Mouse (Mus musculus) right cerebral cortex, postnatal 25 days (tissue): Measurements from ENCODE around the gene Mast4.

Source experiments
- DNase-seq: peaks from one replicate; pipeline ENCODE4 v3.0.0; 2022

Mast4 gene

DNA sequence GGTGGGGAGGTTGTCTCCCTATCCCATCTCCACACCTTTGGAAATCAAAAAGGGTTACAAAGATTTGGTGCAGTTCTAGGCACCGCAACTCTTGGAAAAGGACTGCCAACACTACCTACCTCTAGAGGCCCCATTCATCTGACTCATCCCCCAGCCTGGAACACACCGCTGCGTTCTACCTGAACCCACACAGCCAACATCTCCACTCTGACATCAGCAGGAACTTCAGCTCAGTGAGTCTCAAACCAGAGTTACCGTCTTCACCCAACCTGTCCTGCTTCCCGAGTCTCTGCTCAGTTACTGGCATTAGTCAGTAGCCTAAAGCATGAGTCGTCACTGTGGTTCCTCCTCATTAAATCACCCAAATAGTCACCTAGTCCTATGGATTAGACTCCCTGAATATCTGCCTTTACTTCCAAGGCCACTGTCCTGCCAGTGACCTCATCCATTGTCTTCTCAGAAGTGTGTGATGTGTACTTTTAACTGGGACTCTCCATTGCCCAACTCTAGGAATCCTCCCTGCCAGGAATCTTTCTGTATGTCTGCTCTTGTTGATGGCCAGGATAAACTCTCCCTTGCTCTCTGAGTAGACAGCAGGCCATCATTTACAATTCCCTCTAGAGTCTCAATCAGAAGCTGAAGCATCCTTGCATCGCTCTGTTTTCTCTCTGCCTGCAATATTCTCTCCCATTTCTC, 453.8 kb downstream of the Mast4 start:
- DNase-seq: no peak

DNA sequence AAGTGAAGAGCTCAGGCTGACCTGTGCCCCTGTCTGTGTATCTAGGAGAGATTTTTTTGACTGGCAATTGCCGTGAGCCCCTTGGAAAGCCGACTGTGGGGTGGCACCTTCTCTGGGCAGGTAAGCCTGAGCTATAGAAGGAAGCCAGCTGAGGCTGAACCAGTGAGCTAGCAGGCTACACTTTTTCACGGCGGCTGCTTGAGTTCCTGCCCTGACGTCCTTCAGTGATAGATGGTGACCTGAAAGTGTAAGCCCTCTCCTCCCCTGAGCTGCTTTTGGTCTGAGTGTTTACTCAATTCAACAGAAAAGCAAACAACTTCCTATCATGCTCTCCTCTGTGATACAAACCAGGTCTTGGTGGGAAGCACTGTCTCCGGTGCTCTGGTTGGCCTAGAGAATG, 455.7 kb downstream of the Mast4 start:
- DNase-seq: no peak

GRCm38 (mm10) chr13:102877766-102878325, 456.5 kb downstream of the Mast4 start:
- DNase-seq: no peak

DNA sequence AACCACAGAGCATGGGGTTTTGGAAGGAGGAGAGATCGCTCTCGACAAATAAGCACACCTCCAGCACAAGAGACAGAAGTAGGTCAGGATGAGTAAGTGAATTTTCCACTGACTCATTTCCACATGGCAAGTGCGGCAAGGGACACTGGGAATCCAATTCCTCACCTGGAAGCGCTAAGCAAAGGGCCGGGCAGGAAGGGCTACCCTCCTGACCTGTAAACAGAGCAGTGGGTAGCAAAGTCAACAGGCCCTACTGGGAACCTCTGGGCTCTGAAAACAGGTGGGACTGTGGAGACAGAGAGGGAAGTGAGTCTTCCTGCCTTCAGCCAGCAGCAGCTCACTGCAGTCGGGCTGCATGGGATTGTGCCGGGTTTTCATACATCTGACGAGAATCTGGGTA, 457.1 kb downstream of the Mast4 start:
- peak; percentile 52 for DNase-seq

- DNase-seq: no peak
These were observed 458.8 kb downstream of the Mast4 start for GRCm38 (mm10) chr13:102875520-102875919.

- DNase-seq: no peak
These were observed 459.2 kb downstream of the Mast4 start for GRCm38 (mm10) chr13:102875144-102875476.

DNA sequence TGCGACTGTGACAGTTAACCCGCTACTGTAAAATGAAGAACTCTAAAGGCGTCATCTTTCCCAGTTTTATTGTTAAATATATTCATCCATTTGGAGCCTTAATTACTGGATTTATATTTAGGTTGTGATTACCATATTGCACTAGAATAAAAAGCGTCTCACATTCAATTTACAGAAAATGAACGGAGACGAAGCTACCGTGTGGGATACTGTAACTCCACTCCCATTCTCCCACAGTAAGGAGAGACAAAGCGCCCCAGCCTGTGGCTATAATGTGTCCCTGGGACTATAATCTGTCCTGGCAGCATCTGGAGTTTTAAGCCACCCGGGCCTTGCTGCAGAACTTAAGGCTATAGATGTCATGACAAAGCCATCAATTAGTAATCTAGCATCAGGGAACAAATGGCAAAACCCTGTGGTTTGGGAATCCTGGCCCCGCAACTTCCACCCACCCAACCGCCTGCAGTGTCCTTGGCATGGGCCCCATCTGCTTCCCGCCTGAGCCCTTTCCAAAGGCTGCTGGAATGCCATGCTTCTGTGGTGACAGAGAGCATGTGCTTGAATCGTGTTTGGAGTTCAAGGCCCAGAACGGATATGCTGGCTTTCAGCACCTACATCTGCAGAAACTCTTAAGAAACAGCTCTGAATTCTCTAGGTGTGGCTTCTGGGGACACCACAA, 459.7 kb downstream of the Mast4 start:
- DNase-seq: peak; percentile 46

DNA sequence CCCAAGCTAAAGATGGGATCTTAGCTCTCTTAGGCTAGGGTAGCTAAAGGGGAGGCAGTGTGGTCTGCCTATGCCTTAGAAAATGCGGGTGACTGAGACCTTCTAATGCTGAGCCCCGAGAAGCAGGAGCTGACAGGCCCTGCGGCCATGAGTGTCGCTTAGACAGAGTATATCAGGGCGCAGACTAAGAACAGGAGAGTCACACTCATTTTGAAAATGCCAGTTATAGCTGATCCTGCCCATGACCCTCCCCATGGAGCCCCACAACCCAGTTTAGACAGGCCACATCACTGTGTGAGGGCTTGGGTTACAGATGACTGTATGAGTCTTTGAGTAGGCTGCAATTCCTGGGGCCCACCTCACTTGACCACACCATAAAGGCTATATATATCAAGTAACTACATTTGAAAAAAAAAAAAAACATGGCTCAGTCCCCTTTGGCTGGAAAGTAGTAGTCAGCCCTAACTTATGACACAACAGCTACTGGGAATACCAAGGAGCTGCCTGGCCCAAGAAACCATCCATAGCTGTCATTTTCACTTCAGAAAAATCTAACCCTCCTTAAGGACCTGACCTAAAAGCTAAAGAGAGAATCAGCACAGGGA, 460.8 kb downstream of the Mast4 start:
- no peak for DNase-seq

- DNase-seq: no peak
These were observed 462.8 kb downstream of the Mast4 start for GRCm38 (mm10) chr13:102871380-102872104.

DNA sequence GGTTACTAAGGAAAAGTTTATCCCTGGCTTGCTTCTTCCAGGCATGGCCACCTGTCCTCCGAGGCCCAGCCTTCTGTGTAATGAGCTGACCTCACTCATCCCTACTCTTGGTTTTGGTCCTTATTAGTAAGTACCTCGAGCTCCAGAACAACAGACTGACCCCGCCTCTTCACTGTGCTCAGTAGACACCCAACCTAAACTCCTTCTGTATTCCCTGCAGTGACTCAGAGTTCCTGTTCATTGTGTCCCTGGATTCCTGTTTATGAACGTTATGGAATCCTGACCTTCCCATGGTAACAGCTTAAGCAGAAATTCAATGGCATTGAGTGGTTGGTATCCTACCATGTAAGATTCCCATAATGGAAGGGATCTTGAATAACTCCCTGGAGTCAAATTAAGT, 464.8 kb downstream of the Mast4 start:
- DNase-seq: no peak

GRCm38 (mm10) chr13:102866816-102867215, 467.5 kb downstream of the Mast4 start:
- DNase-seq: no peak

- no peak for DNase-seq
These were observed 468.1 kb downstream of the Mast4 start for GRCm38 (mm10) chr13:102865971-102866724.

DNA sequence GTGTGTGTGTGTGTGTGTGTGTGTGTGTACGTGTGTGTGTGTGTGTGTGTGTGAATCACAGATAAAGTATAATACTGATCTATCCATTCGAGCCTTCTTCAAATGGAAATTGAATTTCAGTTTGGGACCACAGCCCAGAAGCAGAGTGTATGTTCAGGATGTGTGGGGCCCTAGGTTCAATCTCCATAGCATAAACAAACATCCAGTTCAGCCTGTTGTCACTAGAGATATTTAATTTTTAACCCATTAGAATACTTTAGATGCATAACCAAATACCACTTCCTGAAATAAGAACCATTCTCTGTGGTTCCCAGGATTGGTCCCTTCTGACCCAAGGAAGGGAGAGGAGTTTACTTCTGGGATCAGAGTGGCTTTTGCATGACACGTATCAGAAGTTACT, 468.8 kb downstream of the Mast4 start:
- no peak for DNase-seq

DNA sequence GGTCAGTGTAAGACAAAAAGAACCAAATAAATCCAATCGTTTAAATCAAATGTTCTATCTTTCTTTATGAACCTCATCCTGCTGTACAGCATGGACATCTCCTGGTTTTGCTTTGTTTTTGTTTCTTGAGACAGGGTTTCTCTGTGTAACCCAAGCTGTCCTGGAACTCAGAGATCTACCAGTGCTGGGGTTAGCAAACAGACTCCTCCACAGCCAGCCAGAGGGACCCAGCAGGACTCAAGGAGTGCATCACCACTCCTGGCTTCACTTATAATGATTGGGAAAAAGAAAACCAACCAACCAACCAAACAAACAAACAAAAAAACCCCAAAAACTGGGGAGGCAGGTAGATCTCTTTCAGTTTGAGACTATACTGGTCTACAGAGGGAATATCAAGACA, 469.5 kb downstream of the Mast4 start:
- DNase-seq: no peak

- DNase-seq: no peak
These were observed 470.2 kb downstream of the Mast4 start for GRCm38 (mm10) chr13:102864079-102864478.

DNA sequence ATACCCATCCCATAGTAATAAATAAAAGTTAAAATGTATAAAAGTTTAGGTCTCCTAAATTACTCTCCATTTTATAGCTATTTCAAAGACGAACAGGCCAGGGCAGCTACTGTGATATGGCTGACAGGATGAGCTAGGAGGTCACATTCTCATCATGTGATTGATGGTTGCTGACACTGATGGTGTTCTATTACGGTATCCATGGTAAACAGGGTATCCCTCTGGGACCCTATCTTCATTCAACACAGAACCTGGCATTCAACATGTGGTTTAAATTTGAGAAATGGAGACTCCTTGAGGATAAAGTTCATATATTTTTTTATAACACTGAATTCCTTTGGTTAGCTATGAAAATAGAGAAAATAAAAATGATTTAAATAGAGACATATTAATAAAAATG, 471.3 kb downstream of the Mast4 start:
- DNase-seq: no peak

DNA sequence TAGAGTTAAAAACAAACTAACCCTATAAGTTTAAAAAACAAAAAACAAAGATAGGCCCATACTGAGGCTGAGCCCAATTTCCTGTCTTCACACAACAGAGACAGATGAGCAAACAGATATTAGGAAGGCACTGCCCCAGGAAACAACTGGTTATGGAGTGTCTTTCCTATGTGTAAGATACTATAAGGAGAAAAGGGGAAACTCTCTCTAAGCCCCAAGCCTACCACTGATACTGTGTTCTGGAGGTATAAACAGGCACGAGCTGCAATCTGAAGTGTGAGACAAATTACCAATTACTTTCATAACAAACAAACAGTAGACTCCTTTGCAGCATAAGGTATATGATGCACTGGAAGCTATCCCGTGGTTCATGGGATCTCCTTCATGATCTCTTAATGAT, 471.9 kb downstream of the Mast4 start:
- no peak for DNase-seq

DNA sequence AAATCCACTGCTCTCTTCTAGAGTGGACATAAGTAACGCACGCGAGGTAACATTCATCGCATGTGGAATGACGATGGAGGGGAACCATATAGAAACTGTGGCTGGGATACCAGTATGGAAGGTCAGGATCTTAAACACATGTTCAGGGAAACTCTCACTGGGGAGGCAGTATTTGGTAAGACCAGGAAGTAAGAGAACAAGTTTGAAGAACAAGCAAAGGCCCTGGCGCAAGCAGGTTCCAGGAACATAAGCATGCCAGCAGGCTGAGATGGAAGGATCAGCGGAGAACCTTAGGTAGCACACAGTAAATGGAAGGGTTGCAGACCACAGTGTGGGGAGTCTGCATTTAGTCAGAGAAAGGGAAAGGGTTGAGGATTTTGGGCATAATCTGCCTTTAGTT, 473.6 kb downstream of the Mast4 start:
- no peak for DNase-seq

GRCm38 (mm10) chr13:102860135-102860534, 474.2 kb downstream of the Mast4 start:
- DNase-seq: no peak

DNA sequence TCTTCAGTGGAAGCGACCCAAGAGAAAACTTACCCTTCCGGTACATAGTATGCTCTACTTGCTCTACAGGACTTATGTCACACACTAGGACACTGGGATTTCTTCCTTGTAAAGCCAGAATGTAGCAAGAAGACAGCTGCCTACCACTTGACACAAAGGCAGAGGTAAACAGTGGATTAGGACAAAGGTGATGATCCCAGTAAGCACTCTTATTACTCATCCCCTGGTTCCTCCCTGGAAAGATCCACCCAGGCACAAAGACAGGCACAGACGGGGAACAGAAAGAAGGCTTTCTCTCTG, 476.8 kb downstream of the Mast4 start:
- no peak for DNase-seq

DNA sequence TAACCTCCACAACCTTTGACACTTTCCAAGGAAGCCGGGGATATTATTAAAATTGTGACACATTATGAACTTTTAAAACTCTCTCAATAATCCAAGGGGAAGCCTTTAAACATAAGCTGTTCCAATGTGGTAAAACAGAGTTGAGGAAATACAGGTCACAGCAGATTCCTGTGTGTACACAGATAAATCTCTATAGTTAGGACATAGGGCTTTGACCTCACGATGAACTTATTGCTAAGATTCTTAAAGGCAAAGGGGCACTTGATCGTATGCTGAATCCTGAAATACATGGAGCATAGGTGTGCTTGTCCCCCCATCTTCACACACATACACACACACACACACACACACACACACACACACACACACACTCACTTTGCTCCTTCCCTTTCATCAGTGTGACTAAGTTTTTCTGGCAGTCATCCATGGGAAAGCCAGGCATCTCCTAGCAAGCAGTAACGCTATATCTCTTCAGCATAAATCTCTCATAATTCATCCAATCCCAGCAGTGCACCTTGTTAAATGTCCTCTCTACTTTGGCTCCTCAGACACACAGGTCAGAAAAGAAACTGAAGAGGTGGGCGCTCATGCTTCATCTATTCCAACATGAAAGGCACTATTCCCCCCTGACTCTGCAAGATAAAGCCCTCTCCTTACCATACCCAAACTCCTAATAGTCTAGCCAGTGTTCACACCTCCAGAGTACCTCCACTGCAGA, 477.3 kb downstream of the Mast4 start:
- DNase-seq: no peak

DNA sequence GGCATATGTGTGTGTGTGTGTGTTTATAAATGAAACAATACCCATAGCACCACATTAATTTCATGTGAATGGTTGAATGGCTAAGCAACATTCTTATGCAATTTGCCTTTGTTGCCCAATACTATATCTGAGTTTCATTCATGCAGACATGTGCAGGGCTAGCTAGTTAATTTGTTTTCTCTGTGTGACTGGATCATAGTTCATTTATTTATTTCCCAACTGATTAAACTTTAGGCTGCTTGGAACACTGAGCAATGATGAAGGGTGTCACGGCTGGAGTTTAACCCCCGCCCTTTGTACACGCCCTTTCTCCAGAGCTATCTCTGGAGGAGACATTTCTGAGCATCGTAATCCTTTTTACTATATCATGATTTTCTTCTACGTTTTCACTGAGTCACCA, 481.4 kb downstream of the Mast4 start:
- DNase-seq: no peak
